Mouse (Mus musculus) T-helper 2 cell (primary cell): ENCODE data around the gene Rhot2.

Experiments
- in situ Hi-C: fragments of 300-600 bp; cut with MboI, MseI; formaldehyde crosslinking; loops from one replicate; pipeline ENCODE4 v1.15.1; 2025; ENCODE audit warnings: high pct_unique_total_duplicates

Rhot2 gene

DNA sequence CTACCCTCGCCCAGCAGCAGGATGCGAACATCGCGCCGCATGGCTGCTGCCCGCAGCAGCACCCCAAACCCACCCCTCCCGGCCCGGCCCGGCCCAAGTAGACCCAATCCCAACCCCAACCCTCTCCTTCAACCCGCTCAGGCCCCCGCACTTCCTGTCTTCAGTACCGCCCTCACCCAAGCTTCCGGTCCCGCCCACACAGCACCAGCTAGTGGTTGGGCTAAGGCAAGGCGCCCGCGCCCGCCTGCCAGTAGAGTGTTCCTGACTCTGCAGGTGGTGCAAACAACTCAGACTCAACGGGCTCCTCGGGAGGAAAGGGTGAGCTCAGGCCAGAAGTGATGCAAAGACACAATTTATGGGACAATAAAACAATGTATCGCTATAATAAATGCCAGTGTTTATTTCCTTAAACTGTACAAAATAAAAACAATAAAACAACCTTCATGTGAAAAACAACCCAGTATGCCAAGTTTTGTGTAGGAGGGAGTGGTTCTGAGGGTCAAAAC is at the start of gene Rhot2:
Gene Rhot2 (minus strand): TSS at position 456 of the 506 bp plus-strand sequence.
- in situ Hi-C loops: loop anchor here (25.0 kb wide), 1 partner anchor 1993 kb away; the partner anchor contains the start of gene Snrpc

DNA sequence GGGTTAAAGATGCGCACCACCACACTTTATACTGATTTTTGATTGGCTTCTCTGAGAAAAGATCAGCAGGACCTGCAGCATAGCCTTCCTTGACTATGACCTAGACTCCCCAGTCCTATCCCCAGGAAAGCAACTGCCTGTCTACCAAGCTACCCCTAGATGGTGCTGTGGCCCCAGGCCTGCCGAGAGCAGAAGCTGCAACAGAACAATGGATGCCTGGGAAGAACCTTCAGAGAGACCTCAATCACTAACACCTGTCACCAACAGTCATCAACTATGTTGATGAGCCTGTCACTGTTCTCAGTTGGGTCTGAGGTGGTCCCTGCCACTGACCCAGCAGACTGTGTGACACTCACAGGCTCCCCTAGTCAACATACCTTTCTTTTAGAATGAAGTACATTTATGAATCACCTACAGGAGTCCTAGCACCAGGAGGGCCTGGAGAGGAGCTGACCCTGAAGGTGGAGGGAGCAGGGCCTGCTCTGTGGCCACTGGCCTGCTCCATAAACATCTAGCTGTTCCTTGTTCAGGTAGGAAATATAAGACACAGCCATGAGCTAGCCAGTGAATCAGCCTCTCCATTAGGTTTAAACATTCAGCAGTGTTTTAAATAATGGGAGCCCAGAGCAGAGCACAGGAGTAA is 49.4 kb upstream of the Rhot2 start:
- in situ Hi-C loops: loop anchor here (5.0 kb wide), 1 partner anchor 118 kb away; no protein-coding TSS in a partner anchor

DNA sequence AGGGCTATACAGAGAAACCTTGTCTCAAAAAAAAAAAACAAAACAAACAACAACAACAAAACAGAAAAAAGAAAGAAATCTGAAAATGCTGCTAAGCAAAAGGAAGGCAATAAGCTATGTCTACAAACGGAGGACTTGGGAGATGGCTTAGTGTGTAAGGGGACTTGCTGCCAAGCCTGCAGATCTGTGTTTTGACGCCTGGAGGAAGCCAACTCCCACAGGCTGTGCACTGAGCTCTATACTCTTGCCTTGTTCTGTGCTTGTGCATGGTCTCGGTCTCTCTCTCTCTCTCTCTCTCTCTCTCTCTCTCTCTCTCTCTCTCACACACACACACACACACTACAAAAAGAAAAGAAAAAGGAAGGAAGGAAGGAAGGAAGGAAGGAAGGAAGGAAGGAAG is 44.2 kb upstream of the Rhot2 start:
- in situ Hi-C loops: no loop called here

GRCm38 (mm10) chr17:25887467-25887866 is 42.8 kb upstream of the Rhot2 start:
- in situ Hi-C loops: no loop called here

DNA sequence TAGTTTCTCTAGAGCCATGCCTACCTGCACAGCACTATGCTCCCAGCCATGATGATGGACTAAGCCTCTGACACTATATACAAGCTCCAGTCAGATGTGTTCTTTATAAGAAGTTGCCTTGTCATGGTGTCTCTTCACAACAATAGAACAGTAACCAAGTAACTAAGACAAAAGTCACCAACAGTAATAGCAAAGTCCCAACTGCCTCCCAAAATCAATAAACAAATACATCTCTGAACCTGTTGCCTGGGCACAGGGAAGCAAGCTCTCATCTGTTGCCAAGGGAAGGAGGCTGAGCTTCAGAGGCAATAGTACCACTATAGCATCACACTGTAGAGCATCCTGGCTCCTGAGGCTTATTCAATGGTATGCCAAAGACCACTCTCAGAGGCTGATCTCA is 42.2 kb upstream of the Rhot2 start:
- in situ Hi-C loops: no loop called here

DNA sequence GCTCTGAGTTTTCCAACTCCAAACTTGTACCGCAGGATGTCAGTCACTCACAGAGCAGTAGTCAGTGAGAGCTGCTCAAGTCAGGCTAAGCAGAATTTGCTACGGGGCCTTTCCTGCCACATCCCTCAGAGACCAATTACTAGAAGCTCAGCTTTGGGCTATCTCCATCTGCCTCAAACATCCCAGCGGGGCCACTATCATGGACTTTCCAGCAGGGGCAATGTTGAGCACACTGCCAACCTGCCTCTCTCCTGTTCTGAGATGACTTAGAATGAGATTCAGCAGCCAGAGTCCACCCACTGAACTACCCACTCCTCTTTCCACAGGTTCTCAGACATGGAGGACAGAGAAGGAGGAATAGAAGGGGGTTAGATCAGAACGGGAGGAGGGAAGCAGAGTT is 41.0 kb upstream of the Rhot2 start:
- in situ Hi-C loops: no loop called here

- in situ Hi-C loops: no loop called here
Observed at GRCm38 (mm10) chr17:25883824-25884223, 39.2 kb upstream of the Rhot2 start.

GRCm38 (mm10) chr17:25883268-25883667 is 38.6 kb upstream of the Rhot2 start:
- in situ Hi-C loops: no loop called here

GRCm38 (mm10) chr17:25882306-25882705 is 37.7 kb upstream of the Rhot2 start:
- in situ Hi-C loops: no loop called here

- in situ Hi-C loops: no loop called here
Observed at GRCm38 (mm10) chr17:25881691-25882090, 37.0 kb upstream of the Rhot2 start.

DNA sequence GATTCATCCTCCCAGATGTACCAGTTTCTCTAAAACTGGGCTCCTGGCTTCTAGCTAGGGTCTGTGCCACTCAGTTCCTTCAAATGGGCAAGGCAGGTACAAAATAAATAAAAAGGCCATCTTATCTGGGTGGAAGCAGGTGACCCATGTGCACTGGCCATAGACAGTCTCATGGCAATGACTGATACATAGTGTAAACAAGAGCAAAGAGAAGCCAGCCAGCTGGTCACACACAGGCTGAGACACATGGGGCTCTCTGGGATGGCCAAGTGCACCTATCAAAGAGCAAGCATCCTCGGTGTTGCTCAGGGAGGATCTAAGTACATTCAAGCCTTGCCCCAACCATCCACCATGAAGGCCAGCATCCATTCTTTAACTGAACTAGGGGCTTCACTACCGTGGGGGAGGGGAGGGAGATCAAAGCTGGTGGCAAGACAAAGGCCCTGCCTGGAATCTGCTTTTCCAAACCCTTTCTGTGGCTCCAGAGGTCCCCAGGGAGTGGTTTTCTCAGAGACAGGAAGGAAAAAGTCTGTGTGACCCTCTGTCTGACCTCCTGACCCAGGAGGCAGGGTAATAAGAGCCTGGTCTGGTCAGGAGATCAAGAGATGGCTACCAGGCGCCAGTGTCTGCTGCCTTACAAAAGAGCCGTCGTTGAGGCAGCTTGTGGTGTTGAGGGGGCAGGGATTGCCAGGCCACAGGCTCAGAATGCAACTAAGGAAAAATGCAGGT is 36.4 kb upstream of the Rhot2 start:
- in situ Hi-C loops: no loop called here

- in situ Hi-C loops: no loop called here
Observed at GRCm38 (mm10) chr17:25880196-25880910, 35.7 kb upstream of the Rhot2 start, which contains the start of gene Wfikkn1. Gene Wfikkn1, minus strand, starts transcription at chr17:25880858.

DNA sequence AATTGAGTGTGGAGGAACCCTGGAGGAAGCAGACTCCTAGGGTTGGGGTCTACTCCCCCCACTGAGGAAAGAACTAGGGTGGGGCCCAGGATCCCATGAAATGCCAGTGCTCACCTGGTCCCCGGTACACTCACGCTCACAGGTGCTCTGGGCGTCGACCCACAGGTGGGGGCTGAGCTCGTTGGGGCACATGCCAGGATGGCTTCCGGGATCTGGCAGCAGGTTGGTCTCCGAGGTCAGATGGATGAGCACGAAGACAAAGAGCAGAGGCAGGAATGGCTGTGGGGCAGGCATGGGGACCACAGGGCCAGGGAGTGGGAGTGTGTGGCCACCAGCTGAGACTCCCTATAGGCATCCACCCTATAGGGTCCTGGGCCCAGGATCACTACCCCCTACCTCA is 35.1 kb upstream of the Rhot2 start:
- in situ Hi-C loops: no loop called here

GRCm38 (mm10) chr17:25879261-25879660 is 34.6 kb upstream of the Rhot2 start:
- in situ Hi-C loops: no loop called here

- in situ Hi-C loops: no loop called here
Observed at GRCm38 (mm10) chr17:25878611-25879180, 34.0 kb upstream of the Rhot2 start.

GRCm38 (mm10) chr17:25877741-25878610 is 33.3 kb upstream of the Rhot2 start:
- in situ Hi-C loops: no loop called here

DNA sequence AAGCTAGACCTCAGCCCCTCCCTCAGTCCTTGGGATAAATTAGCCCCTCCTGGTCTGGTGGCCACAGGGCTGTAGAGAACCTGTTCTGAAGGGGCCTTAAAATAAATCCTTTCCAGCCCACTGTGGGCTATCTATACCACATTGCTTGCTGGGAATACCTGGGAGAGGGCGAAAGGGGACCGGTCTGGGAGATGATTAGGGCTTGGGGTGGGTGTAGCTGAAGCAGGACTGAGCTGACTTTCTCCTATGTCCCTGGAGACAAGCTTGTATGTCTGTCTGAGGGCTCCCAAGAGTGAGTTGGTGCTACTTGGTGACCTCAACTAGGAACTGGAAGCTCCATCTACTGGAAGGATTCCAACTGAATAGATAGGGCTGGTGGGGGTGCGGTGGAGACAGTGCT is 32.4 kb upstream of the Rhot2 start:
- in situ Hi-C loops: no loop called here

- in situ Hi-C loops: no loop called here
Observed at GRCm38 (mm10) chr17:25876347-25876915, 31.8 kb upstream of the Rhot2 start.

- in situ Hi-C loops: no loop called here
Observed at GRCm38 (mm10) chr17:25875171-25876136, 30.8 kb upstream of the Rhot2 start.
